Mouse (Mus musculus) liver, embryonic 14.5 days (tissue): ENCODE measurements around the gene Fbxo39. TPM values are rescaled to one million over a fixed set of nuclear protein-coding genes. Genes with fewer than 3 reads are reported as not detected.

Experiments
- ATAC-seq: fragments of 200-750 bp; cut with Nextera tagmentation; 2 replicates; pipeline ENCODE4 v1.8.0; 2017; ENCODE audit warnings: moderate number of reproducible peaks, mild to moderate bottlenecking, moderate library complexity; ENCODE audit not compliant: insufficient read depth
- DNase-seq, 3 experiments: peaks; one replicate each; pipeline ENCODE4 v3.0.0-alpha.2; 2012 to 2013; ENCODE audit warnings: low read depth in 3 of 3, low spot score in 3 of 3
- H3K27ac ChIP-seq: fragments of 300-500 bp; sonication (generic); 2 replicates; pipeline ENCODE4 v1.5.1; 2014; ENCODE audit warnings: moderate library complexity, mild to moderate bottlenecking, control low read depth, inconsistent platforms
- H3K27me3 ChIP-seq: fragments of 300-500 bp; sonication (generic); 2 replicates; pipeline ENCODE4 v1.6.1; 2014; ENCODE audit warnings: mild to moderate bottlenecking, low read length, moderate library complexity; ENCODE audit not compliant: control insufficient read depth, insufficient read depth
- H3K36me3 ChIP-seq: fragments of 300-500 bp; sonication (generic); replicated peaks from 2 replicates; pipeline ENCODE4 v1.6.1; 2014; ENCODE audit warnings: low read depth; ENCODE audit not compliant: control insufficient read depth, insufficient read depth
- H3K4me1 ChIP-seq, 2 experiments: fragments of 200-500 bp in 1 of 2; fragments of 300-500 bp in 1 of 2; sonication (generic) in 1 of 2; replicated peaks; 2 replicates each; pipeline ENCODE4 v1.6.1; 2012 to 2014; ENCODE audit warnings: antibody characterized with exemption in 1 of 2, inconsistent platforms in 1 of 2, low read length in 1 of 2; ENCODE audit not compliant: control insufficient read depth in 2 of 2, insufficient read depth in 2 of 2
- H3K4me2 ChIP-seq: fragments of 300-500 bp; sonication (generic); 2 replicates; pipeline ENCODE4 v1.6.1; 2014; ENCODE audit warnings: low read depth, mild to moderate bottlenecking, control low read depth, moderate library complexity
- H3K4me3 ChIP-seq, 2 experiments: fragments of 200-500 bp in 1 of 2; fragments of 300-500 bp in 1 of 2; sonication (generic) in 1 of 2; 2 replicates each; pipeline ENCODE4 v1.5.1; 2012 to 2014; ENCODE audit warnings: low read depth in 2 of 2, low read length in 2 of 2, mild to moderate bottlenecking in 2 of 2, control low read depth in 1 of 2, inconsistent platforms in 1 of 2, moderate library complexity in 1 of 2; ENCODE audit not compliant: insufficient read depth in 1 of 2
- H3K9ac ChIP-seq: fragments of 300-500 bp; sonication (generic); replicated peaks from 2 replicates; pipeline ENCODE4 v1.6.1; 2014; ENCODE audit warnings: mild to moderate bottlenecking, control low read depth, moderate library complexity
- H3K9me3 ChIP-seq: fragments of 300-500 bp; sonication (generic); 2 replicates; pipeline ENCODE4 v1.6.1; 2016; ENCODE audit warnings: low read length, mixed read lengths; ENCODE audit not compliant: control insufficient read depth
- CTCF ChIP-seq: IDR thresholded peaks from 2 replicates; pipeline ENCODE4 v1.5.1; 2016; ENCODE audit warnings: antibody characterized with exemption, low read depth, control low read depth
- EP300 ChIP-seq: IDR thresholded peaks from 2 replicates; pipeline ENCODE4 v1.6.1; 2016; ENCODE audit warnings: antibody characterized with exemption, low read depth
- WGBS: fragments of 180-500 bp; shearing (Covaris S2); extraction: QIAGEN DNeasy Blood & Tissue Kit; methylation state at CpG from one replicate; pipeline ENCODE4 v1.1.7; 2014; ENCODE audit not compliant: insufficient replicate concordance; 5-methylcytosine and 5-hydroxymethylcytosine counted together
- polyA plus RNA-seq, 2 experiments: library from polyadenylated mRNA; depleted of rRNA in 1 of 2; stranded (reverse) in 1 of 2; unstranded in 1 of 2; fragments of >200 nt; fragmentation: Nextera tagmentation in 1 of 2; extraction: Ambion mirVana in 1 of 2; gene quantifications; 2 replicates each; pipeline versions ENCODE4 v1.2.1 to v1.2.3; 2012 to 2014

Gene Fbxo39
- polyA plus RNA-seq, 2 experiments = not detected

DNA sequence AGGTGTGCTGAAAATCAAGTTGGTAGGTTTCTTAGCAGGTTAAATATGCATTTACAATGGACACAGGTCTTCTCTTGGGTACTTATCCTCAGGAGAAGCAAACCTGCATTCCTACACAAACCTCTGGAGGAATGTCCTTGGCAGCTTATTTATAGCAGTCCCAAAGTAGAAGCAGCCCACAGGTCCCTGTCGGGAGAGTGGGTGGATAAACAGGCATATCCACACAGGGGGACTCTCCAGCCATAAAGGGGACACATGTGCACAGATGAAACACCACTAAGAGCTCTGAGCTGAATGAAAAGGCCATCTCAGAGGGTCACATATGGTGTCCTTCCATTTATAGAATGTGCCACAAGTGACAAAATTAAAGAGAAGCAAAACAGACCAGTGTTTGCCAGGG, 42.5 kb upstream of the Fbxo39 start:
- Histone ChIP-seq H3K9me3 (no peaks in the 10 kb centered on the region), H3K4me1 (no peaks in the 10 kb centered on the region), H3K27me3 (peaks cover 10% of the 10 kb centered on the region), H3K4me3 (no peak overlapping the region), H3K36me3 (no peaks in the 10 kb centered on the region), H3K4me2 (no peak overlapping the region), H3K27ac (no peak overlapping the region), H3K9ac (no peak overlapping the region)
- 19% methylated on average over 1 of the region's 1 CpGs for WGBS
- no peak for DNase-seq
- ATAC-seq = no peak
- no peak for TF ChIP-seq EP300
- TF ChIP-seq CTCF = no peak

DNA sequence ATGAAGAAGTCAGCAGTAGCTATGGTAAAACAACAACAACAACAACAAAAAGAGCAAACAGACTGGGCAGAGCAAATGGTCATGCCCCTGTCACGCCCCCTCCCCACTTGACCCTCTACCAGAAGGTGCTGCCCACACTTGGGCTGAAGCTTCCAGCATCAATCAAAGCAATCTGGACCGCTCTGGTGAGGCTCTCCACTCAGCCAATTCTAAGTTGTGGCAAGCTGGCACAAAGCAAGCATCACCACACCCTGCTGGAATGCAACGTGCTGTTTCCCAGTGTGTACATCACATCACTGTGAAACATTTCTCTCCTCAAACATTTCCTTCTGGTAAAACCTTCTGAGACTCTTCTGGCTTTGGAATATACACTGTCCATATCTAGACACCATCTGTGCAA, 40.9 kb upstream of the Fbxo39 start:
- ATAC-seq = no peak
- no peak overlapping the region for H3K4me3 ChIP-seq
- no peak for TF ChIP-seq EP300
- no peak for TF ChIP-seq CTCF
- H3K27me3 ChIP-seq = no peaks in the 10 kb centered on the region
- no peak overlapping the region for H3K4me2 ChIP-seq
- no peaks in the 10 kb centered on the region for H3K9me3 ChIP-seq
- H3K4me1 ChIP-seq = no peaks in the 10 kb centered on the region
- 44% methylated on average over 3 of the region's 3 CpGs for WGBS
- no peaks in the 10 kb centered on the region for H3K36me3 ChIP-seq
- DNase-seq = no peak
- H3K27ac ChIP-seq = no peak overlapping the region
- no peak overlapping the region for H3K9ac ChIP-seq

DNA sequence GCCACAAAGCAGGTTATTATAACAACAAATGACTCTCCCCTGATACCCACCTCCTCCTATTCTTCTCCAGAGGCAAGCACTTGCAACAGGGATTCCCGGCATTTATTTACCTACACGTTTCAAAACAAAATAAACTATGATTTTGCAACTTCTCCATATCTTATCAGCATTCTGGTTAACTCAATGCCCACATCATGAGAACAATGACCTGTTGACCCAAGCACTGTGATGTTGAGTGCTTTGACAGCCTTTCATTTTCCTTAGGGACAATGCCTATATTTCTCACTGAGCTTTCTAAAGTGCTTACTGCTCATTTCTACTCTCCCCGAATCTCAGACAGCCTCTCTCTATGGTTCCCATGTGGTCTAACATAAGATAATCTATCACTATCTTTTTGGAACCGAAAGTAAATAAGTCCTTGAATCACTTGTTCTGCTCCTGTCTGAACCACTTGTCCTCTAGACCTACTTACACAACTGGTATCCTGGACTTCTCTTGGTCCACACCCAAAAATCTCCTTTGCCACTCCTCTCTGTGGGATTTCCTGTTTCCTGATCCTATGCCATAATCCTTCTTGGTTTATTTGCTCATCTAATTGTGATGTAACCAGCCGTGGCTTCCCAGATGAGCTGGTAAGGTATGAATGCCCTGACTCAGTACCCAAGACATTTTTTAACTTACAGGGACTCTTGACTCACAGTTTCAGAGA, 32.9 kb upstream of the Fbxo39 start:
- DNase-seq (no peak), ATAC-seq (no peak)
- Histone ChIP-seq H3K27me3 (no peaks in the 10 kb centered on the region), H3K4me3 (no peak overlapping the region), H3K27ac (no peak overlapping the region), H3K4me2 (no peak overlapping the region), H3K36me3 (no peaks in the 10 kb centered on the region), H3K4me1 (no peaks in the 10 kb centered on the region), H3K9me3 (no peaks in the 10 kb centered on the region), H3K9ac (no peak overlapping the region)
- TF ChIP-seq EP300 (no peak), CTCF (no peak)
- WGBS = 48% methylated on average over 5 of the region's 5 CpGs

DNA sequence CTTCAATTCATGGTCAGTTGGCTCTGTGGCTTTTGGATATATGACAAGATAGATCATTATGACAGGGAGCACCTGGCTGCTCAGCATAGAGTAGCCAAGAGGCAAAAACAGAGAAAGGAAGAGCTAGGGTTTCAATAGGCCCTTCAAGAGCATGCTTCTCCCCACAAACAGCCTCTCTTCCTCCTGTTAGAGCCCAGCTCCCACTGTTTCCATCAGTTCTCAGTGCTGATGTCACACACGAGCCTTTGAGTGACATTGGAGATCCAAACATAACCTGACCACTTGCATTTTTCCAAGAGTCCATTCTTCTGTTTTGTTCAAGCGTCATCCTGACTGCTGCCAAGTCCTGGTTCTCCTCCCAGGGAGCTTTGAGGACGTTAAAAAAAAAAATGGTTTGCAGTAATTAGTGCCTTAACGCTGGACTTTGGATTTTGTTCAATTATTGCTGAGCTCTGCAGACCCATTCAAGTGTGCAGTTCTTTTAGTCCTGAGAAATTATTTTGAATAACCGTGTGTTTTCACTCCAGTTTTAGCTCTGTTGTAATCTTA, 32.3 kb upstream of the Fbxo39 start:
- Histone ChIP-seq H3K9me3 (no peaks in the 10 kb centered on the region), H3K27ac (no peak overlapping the region), H3K27me3 (no peaks in the 10 kb centered on the region), H3K4me2 (no peak overlapping the region), H3K4me1 (no peaks in the 10 kb centered on the region), H3K4me3 (no peak overlapping the region), H3K9ac (no peak overlapping the region), H3K36me3 (no peaks in the 10 kb centered on the region)
- DNase-seq = no peak
- no peak for ATAC-seq
- WGBS = 44% methylated on average over 5 of the region's 5 CpGs
- TF ChIP-seq CTCF = no peak
- TF ChIP-seq EP300 = no peak

DNA sequence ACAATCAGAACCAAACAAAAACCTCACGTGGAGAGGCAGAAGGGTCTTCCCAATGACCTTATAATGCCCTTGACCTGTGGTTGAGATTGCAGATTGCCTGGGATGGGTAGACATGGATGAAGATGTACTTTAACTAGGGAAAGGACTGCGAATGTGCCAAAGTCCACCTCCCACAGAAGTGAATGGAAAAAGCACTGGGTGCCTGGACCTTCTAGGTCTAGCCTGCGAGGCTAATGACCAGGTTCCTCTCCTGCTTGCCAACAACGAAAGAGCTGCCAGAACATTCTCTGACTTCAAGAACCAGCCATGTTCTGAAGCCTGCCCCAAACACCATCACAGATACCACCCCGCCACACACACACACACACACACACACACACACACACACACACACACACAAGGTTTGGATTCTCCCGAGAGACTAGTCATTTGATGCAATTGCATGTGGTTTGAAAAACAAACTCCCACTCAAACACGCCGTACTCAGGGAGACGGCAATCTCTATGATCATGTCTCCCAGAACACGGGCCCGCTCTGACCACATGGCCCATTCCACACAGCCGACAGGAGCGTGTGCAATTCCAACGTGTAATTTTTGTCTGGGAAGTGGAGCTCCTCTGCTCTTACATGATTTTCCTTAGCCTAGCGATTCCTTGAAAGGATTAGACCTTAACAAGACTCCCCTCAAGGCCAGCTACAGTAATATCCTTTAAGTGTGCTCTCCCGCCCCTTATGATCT, 30.6 kb upstream of the Fbxo39 start:
- no peak overlapping the region for H3K4me3 ChIP-seq
- 69% methylated on average over 16 of the region's 16 CpGs for WGBS
- H3K27me3 ChIP-seq = no peaks in the 10 kb centered on the region
- no peaks in the 10 kb centered on the region for H3K36me3 ChIP-seq
- H3K9ac ChIP-seq = no peak overlapping the region
- TF ChIP-seq CTCF (no peak), EP300 (no peak)
- no peaks in the 10 kb centered on the region for H3K9me3 ChIP-seq
- H3K27ac ChIP-seq = no peak overlapping the region
- ATAC-seq (no peak), DNase-seq (no peak)
- no peak overlapping the region for H3K4me2 ChIP-seq
- H3K4me1 ChIP-seq = no peaks in the 10 kb centered on the region
